Mouse (Mus musculus): ENCODE data around the gene Arhgef3. TPM values are rescaled to one million over a fixed set of nuclear protein-coding genes. Genes with fewer than 3 reads are reported as not detected.

Gene Arhgef3
- polyA plus RNA-seq, 1 experiment from 2014 or later = 6.4 TPM

DNA sequence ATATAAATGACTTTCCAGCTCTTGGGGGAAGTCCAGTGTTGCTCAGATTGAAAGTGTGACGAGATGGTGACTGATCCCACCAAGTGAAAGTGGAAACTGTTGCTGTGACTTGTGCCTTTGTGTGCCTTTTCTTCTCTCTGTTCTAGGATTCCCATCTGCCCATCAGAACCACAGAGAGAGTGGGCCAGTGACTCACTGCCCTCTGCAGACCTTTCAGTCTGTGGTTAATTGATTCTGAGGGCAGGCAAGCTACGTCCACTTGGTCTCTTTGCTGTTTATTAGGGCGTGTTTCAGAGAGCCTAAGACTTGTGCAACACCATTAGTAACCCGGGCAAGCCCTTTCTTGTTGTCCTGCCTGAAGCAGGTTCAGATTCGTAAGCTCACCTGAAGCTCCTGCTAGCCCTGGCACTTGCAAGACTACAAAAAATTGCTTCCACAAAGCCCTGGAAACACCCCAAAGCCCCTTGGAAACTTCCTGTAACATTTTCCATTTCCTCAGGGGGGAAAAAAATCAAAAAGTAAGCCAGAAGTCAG, 261.5 kb downstream of the Arhgef3 start:
- Histone ChIP-seq H3K27me3 (replicated peaks; ENCODE audit: control insufficient read depth, insufficient read depth, low read length) (no peaks in the 10 kb centered on the region), H3K4me1 (replicated peaks; ENCODE audit: control insufficient read depth, insufficient read depth, low read length) (no peaks in the 10 kb centered on the region), H3K9me3 (ENCODE audit: control insufficient read depth, low read length) (no peaks in the 10 kb centered on the region), H3K27ac (ENCODE audit: low read depth, low read length) (no peak overlapping the region), H3K36me3 (ENCODE audit: control insufficient read depth, insufficient read depth, low read length) (no peaks in the 10 kb centered on the region), H3K4me2 (no peak overlapping the region), H3K9ac (ENCODE audit: low read depth, low read length) (no peak overlapping the region), H3K4me3 (ENCODE audit: low read depth, low read length) (no peak overlapping the region)
- no peak for DNase-seq (ENCODE audit: low spot score)
- 63% methylated on average over 5 of the region's 5 CpGs for WGBS
- ATAC-seq (replicated peaks; ENCODE audit: low FRiP score) = no peak

DNA sequence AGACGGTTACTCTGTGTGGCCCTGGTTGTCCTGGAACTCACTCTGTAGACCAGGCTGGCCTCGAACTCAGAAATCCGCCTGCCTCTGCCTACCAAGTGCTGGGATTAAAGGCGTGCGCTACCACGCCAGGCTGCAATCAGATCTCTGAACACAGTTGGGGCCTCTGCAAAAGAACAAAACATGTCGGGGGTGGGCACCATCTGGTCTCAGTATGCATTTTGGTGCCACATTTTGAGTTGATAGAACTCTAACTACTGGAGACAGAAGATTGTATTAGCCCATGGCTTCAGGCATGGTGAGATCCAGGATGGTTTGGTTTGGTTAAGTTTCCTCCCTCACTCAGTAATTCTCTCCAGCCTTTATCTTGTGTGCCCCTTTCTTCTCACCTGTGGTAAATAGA, 264.0 kb downstream of the Arhgef3 start:
- H3K4me1 ChIP-seq (replicated peaks; ENCODE audit: control insufficient read depth, insufficient read depth, low read length) = no peaks in the 10 kb centered on the region
- 84% methylated on average over 7 of the region's 7 CpGs for WGBS
- no peaks in the 10 kb centered on the region for H3K27me3 ChIP-seq (replicated peaks; ENCODE audit: control insufficient read depth, insufficient read depth, low read length)
- H3K4me3 ChIP-seq (ENCODE audit: low read depth, low read length) = no peak overlapping the region
- H3K9me3 ChIP-seq (ENCODE audit: control insufficient read depth, low read length) = no peaks in the 10 kb centered on the region
- no peak overlapping the region for H3K4me2 ChIP-seq
- DNase-seq (ENCODE audit: low spot score) = no peak
- H3K9ac ChIP-seq (ENCODE audit: low read depth, low read length) = no peak overlapping the region
- H3K36me3 ChIP-seq (ENCODE audit: control insufficient read depth, insufficient read depth, low read length) = no peaks in the 10 kb centered on the region
- no peak overlapping the region for H3K27ac ChIP-seq (ENCODE audit: low read depth, low read length)
- no peak for ATAC-seq (replicated peaks; ENCODE audit: low FRiP score)

DNA sequence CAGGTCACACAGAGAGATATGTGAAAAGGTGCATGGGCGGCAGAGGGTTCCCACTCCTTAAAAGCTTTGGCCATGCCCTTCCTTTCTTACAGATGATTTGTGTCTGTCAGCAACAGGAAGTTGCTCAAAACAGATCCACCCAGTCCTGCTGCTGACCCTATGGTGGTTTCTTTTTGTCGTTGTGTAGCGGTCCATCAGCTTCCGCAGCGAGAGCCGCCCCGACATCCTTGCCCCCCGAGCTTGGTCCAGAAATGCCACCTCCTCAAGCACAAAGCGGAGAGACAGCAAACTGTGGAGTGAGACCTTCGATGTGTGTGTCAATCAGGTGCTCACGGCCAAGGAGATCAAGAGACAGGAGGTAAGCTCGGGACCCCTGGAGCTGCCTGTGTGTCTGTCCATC, 264.7 kb downstream of the Arhgef3 start:
- H3K9me3 ChIP-seq (ENCODE audit: control insufficient read depth, low read length) = no peaks in the 10 kb centered on the region

DNA sequence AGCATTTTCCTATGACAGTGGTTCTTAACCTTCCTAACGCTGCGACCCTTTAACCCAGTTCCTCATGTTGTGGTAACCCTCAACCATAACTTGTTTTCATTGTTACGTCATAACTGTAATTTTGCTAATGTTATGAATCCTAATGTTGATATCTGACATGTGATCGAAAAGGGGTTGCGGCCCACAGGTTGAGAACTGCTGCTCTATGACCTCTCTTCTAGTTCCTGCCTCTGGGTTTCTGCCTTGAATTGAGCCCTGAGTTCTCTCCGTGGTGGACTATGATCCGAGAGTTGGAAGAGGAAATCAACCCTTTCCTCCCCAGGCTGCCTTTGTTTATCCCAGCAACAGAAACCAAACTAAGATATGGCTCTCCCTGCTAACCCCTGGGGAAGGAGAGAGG, 266.8 kb downstream of the Arhgef3 start:
- Histone ChIP-seq H3K9ac (ENCODE audit: low read depth, low read length) (no peak overlapping the region), H3K27ac (ENCODE audit: low read depth, low read length) (no peak overlapping the region), H3K4me3 (ENCODE audit: low read depth, low read length) (no peak overlapping the region), H3K4me2 (no peak overlapping the region), H3K36me3 (ENCODE audit: control insufficient read depth, insufficient read depth, low read length) (no peaks in the 10 kb centered on the region), H3K9me3 (ENCODE audit: control insufficient read depth, low read length) (no peaks in the 10 kb centered on the region), H3K27me3 (replicated peaks; ENCODE audit: control insufficient read depth, insufficient read depth, low read length) (no peaks in the 10 kb centered on the region), H3K4me1 (replicated peaks; ENCODE audit: control insufficient read depth, insufficient read depth, low read length) (no peaks in the 10 kb centered on the region)
- no peak for ATAC-seq (replicated peaks; ENCODE audit: low FRiP score)
- DNase-seq (ENCODE audit: low spot score) = no peak
- 71% methylated on average over 7 of the region's 7 CpGs for WGBS

More for the DNA sequence above, 264.7 kb downstream of the Arhgef3 start:
- Histone ChIP-seq H3K27me3 (replicated peaks; ENCODE audit: control insufficient read depth, insufficient read depth, low read length) (no peaks in the 10 kb centered on the region), H3K36me3 (ENCODE audit: control insufficient read depth, insufficient read depth, low read length) (no peaks in the 10 kb centered on the region), H3K4me3 (ENCODE audit: low read depth, low read length) (peak overlapping the region; percentile 20; the same call in 1 of the 2 replicates), H3K4me2 (peak overlapping the region; percentile 46), H3K9ac (ENCODE audit: low read depth, low read length) (no peak overlapping the region), H3K4me1 (replicated peaks; ENCODE audit: control insufficient read depth, insufficient read depth, low read length) (no peaks in the 10 kb centered on the region), H3K27ac (ENCODE audit: low read depth, low read length) (no peak overlapping the region)
- ATAC-seq (replicated peaks; ENCODE audit: low FRiP score) = no peak
- no peak for DNase-seq (ENCODE audit: low spot score)
- WGBS = 48% methylated on average over 12 of the region's 12 CpGs

DNA sequence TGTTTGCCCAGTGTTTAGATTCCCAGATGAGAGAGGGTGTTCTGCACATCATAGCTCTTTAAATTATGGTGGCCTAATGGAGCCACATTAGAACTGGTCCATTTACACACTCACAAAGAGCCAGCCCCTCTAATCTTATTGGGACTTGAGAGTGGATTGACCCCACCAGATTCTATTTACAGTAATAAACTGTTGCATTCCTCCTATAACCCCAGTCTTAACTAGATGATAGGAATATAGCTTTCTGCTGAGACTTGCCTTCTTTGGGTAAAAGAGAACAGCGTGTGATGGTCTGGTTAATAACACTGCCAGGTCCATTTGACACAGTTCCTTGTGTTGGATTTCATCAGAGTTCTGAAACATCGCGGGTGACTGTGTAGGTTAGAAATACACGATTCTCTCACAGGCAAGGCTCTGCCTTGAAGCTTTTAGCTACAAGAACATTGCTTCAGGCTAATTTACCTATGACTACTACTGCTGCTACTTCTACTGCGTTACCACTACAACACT, 268.7 kb downstream of the Arhgef3 start:
- no peaks in the 10 kb centered on the region for H3K27me3 ChIP-seq (replicated peaks; ENCODE audit: control insufficient read depth, insufficient read depth, low read length)
- no peak overlapping the region for H3K4me3 ChIP-seq (ENCODE audit: low read depth, low read length)
- H3K36me3 ChIP-seq (ENCODE audit: control insufficient read depth, insufficient read depth, low read length) = no peaks in the 10 kb centered on the region
- no peak for DNase-seq (ENCODE audit: low spot score)
- no peaks in the 10 kb centered on the region for H3K4me1 ChIP-seq (replicated peaks; ENCODE audit: control insufficient read depth, insufficient read depth, low read length)
- no peak overlapping the region for H3K9ac ChIP-seq (ENCODE audit: low read depth, low read length)
- H3K27ac ChIP-seq (ENCODE audit: low read depth, low read length) = no peak overlapping the region
- no peak for ATAC-seq (replicated peaks; ENCODE audit: low FRiP score)
- WGBS = 82% methylated on average over 5 of the region's 5 CpGs
- H3K9me3 ChIP-seq (ENCODE audit: control insufficient read depth, low read length) = no peaks in the 10 kb centered on the region
- no peak overlapping the region for H3K4me2 ChIP-seq

DNA sequence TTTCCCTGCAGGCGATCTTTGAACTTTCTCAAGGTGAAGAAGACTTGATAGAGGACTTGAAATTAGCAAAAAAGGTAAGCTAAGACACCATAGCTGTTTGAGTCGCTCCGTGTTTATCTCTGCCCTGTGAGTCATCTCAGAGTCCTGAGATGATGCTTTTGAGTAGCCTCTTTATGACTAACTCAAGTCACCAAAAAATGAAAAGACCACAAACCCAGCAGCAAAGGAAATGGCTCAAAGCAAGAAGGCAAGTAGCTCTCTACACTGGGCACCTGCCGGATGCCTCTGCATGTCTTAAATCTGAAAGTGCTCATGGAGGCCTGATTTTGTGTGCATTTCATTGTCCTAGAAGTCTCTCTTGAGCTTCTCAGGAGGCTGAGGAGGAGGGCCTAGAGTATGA, 269.4 kb downstream of the Arhgef3 start:
- DNase-seq (ENCODE audit: low spot score) = no peak

DNA sequence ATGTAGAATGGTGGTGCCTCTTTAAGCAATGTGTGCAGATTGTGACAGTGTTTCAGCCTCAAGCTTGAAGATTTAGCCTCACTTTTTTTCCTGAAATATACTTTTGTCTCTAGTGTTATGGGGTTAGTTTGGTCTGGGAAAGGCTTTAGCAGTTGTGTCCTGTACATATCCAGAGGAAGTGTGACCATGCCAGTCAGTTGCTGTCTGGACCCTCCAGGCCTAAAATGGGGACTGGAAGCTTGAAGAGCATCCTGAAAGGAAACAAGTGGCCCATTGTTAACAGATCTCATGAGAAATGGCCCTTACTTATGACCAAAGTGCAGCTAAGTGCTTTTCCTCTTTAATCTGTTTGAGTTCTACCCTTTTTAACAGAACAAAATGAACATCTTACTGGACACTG, 273.9 kb downstream of the Arhgef3 start:
- Histone ChIP-seq H3K36me3 (ENCODE audit: control insufficient read depth, insufficient read depth, low read length) (no peaks in the 10 kb centered on the region), H3K4me2 (no peak overlapping the region), H3K4me1 (replicated peaks; ENCODE audit: control insufficient read depth, insufficient read depth, low read length) (no peaks in the 10 kb centered on the region), H3K27ac (ENCODE audit: low read depth, low read length) (no peak overlapping the region), H3K9ac (ENCODE audit: low read depth, low read length) (no peak overlapping the region), H3K9me3 (ENCODE audit: control insufficient read depth, low read length) (no peaks in the 10 kb centered on the region), H3K4me3 (ENCODE audit: low read depth, low read length) (no peak overlapping the region), H3K27me3 (replicated peaks; ENCODE audit: control insufficient read depth, insufficient read depth, low read length) (no peaks in the 10 kb centered on the region)
- no peak for ATAC-seq (replicated peaks; ENCODE audit: low FRiP score)
- DNase-seq (ENCODE audit: low spot score) = no peak

More for the DNA sequence above, 269.4 kb downstream of the Arhgef3 start:
- no peak overlapping the region for H3K4me2 ChIP-seq
- no peaks in the 10 kb centered on the region for H3K27me3 ChIP-seq (replicated peaks; ENCODE audit: control insufficient read depth, insufficient read depth, low read length)
- no peak for ATAC-seq (replicated peaks; ENCODE audit: low FRiP score)
- H3K4me1 ChIP-seq (replicated peaks; ENCODE audit: control insufficient read depth, insufficient read depth, low read length) = no peaks in the 10 kb centered on the region
- 87% methylated on average over 4 of the region's 4 CpGs for WGBS
- no peak overlapping the region for H3K9ac ChIP-seq (ENCODE audit: low read depth, low read length)
- H3K36me3 ChIP-seq (ENCODE audit: control insufficient read depth, insufficient read depth, low read length) = no peaks in the 10 kb centered on the region
- no peak overlapping the region for H3K4me3 ChIP-seq (ENCODE audit: low read depth, low read length)
- H3K9me3 ChIP-seq (ENCODE audit: control insufficient read depth, low read length) = no peaks in the 10 kb centered on the region
- H3K27ac ChIP-seq (ENCODE audit: low read depth, low read length) = no peak overlapping the region

DNA sequence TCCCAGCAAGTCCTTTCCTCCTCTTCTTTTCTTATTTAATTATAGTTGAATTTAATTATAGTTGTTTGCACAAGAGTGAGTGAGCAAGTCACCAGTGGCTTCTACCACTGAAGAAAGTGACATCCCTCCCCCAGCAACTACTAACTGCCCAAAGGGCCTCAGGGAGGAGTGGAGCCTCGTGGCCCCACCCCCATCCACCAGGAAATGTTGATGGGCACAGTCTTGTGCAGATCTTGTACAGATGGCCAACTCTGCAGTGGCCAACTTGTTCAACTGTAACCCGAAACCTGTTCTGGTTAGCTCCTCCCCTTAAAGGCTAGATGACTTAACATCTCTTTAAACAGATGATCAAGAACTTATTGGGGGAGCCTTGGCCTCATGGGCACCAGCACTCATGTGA, 275.0 kb downstream of the Arhgef3 start:
- Histone ChIP-seq H3K4me3 (ENCODE audit: low read depth, low read length) (no peak overlapping the region), H3K36me3 (ENCODE audit: control insufficient read depth, insufficient read depth, low read length) (no peaks in the 10 kb centered on the region), H3K4me1 (replicated peaks; ENCODE audit: control insufficient read depth, insufficient read depth, low read length) (no peaks in the 10 kb centered on the region), H3K4me2 (no peak overlapping the region), H3K9ac (ENCODE audit: low read depth, low read length) (no peak overlapping the region), H3K27ac (ENCODE audit: low read depth, low read length) (no peak overlapping the region), H3K9me3 (ENCODE audit: control insufficient read depth, low read length) (no peaks in the 10 kb centered on the region), H3K27me3 (replicated peaks; ENCODE audit: control insufficient read depth, insufficient read depth, low read length) (no peaks in the 10 kb centered on the region)
- DNase-seq (ENCODE audit: low spot score) = no peak
- 67% methylated on average over 2 of the region's 2 CpGs for WGBS
- ATAC-seq (replicated peaks; ENCODE audit: low FRiP score) = no peak

DNA sequence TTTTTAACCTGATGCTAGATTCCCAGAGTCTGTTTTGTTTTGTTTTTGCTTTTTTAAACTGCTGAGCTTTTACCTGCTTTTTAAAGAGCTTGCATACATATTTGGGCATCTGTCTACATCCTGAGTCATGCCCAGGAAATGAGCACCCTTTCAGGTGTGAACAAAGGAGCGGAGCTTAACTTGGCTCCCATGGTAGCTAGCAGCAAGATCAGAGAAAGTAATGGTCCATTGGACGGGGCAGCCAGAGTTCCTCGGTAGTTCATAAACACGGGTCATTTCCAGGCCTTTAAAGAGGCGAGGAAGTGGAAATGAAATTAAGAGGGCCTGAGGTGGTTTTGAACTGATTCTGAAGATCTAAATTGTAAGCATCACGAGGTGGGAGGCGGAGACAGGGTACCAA, 276.0 kb downstream of the Arhgef3 start:
- no peak for ATAC-seq (replicated peaks; ENCODE audit: low FRiP score)
- WGBS = 80% methylated on average over 7 of the region's 7 CpGs
- DNase-seq (ENCODE audit: low spot score) = no peak
- H3K9me3 ChIP-seq (ENCODE audit: control insufficient read depth, low read length) = no peaks in the 10 kb centered on the region
- no peak overlapping the region for H3K9ac ChIP-seq (ENCODE audit: low read depth, low read length)
- no peaks in the 10 kb centered on the region for H3K4me1 ChIP-seq (replicated peaks; ENCODE audit: control insufficient read depth, insufficient read depth, low read length)
- H3K36me3 ChIP-seq (ENCODE audit: control insufficient read depth, insufficient read depth, low read length) = no peaks in the 10 kb centered on the region
- no peak overlapping the region for H3K27ac ChIP-seq (ENCODE audit: low read depth, low read length)
- no peak overlapping the region for H3K4me3 ChIP-seq (ENCODE audit: low read depth, low read length)
- no peak overlapping the region for H3K4me2 ChIP-seq
- no peaks in the 10 kb centered on the region for H3K27me3 ChIP-seq (replicated peaks; ENCODE audit: control insufficient read depth, insufficient read depth, low read length)
